Comparison of ENCODE assay signal across 8 mouse cellular contexts in genomic region chr15:68394749-68395148, GRCm38 (mm10).
DNase-seq lines count a peak whose midpoint lies in the region; ATAC-seq and TF ChIP-seq lines count a peak whose summit lies in the region.

No protein-coding gene starts in this region.

- H3K9me3 ChIP-seq in hindbrain, postnatal 0 days (ENCODE audit: low read length) = no peaks in the 10 kb centered on the region
- H3K9me3 ChIP-seq in hindbrain, embryonic 12.5 days (replicated peaks) = no peaks in the 10 kb centered on the region
- no peaks in the 10 kb centered on the region for H3K9me3 ChIP-seq in kidney, embryonic 14.5 days (ENCODE audit: control insufficient read depth, low read length)
- H3K9me3 ChIP-seq in forebrain, embryonic 10.5 days = no peaks in the 10 kb centered on the region

- no peak overlapping the region for H3K4me2 ChIP-seq in hindbrain, postnatal 0 days (ENCODE audit: low read depth, low read length)
- no peak overlapping the region for H3K4me2 ChIP-seq in hindbrain, embryonic 12.5 days (replicated peaks)
- H3K4me2 ChIP-seq in kidney, embryonic 14.5 days (replicated peaks; ENCODE audit: low read depth, low read length) = no peak overlapping the region

- no peak overlapping the region for H3K9ac ChIP-seq in hindbrain, postnatal 0 days (replicated peaks; ENCODE audit: low read length)
- no peak overlapping the region for H3K9ac ChIP-seq in hindbrain, embryonic 12.5 days
- no peak overlapping the region for H3K9ac ChIP-seq in kidney, embryonic 14.5 days (ENCODE audit: low read depth, low read length)

- no peaks in the 10 kb centered on the region for H3K79me2 ChIP-seq in C2C12 (ENCODE audit: control insufficient read depth, insufficient read depth)

- no peaks in the 10 kb centered on the region for H3K27me3 ChIP-seq in hindbrain, postnatal 0 days (ENCODE audit: insufficient read depth, low read length)
- no peaks in the 10 kb centered on the region for H3K27me3 ChIP-seq in hindbrain, embryonic 12.5 days
- no peaks in the 10 kb centered on the region for H3K27me3 ChIP-seq in C2C12 (ENCODE audit: control insufficient read depth, insufficient read depth, insufficient read length)
- no peaks in the 10 kb centered on the region for H3K27me3 ChIP-seq in kidney, embryonic 14.5 days (ENCODE audit: control insufficient read depth, insufficient read depth, low read length)
- H3K27me3 ChIP-seq in forebrain, embryonic 10.5 days (ENCODE audit: poor library complexity, severe bottlenecking) = no peaks in the 10 kb centered on the region

- H3K4me1 ChIP-seq in hindbrain, postnatal 0 days (ENCODE audit: insufficient read depth, low read length) = no peaks in the 10 kb centered on the region
- no peaks in the 10 kb centered on the region for H3K4me1 ChIP-seq in hindbrain, embryonic 12.5 days
- no peaks in the 10 kb centered on the region for H3K4me1 ChIP-seq in kidney, embryonic 14.5 days (ENCODE audit: control insufficient read depth, insufficient read depth, low read length)
- no peaks in the 10 kb centered on the region for H3K4me1 ChIP-seq in forebrain, embryonic 10.5 days

- no peak overlapping the region for H3ac ChIP-seq in C2C12 (ENCODE audit: control insufficient read depth, insufficient read length, low read depth)

- 0 out of 2 replicates have a peak, but pooled peaks have one; percentile 32 for ATAC-seq in hindbrain, postnatal 0 days
- ATAC-seq in hindbrain, embryonic 12.5 days (ENCODE audit: low FRiP score) = no peak; the same call in 1 of the 2 replicates
- ATAC-seq in kidney, embryonic 14.5 days (ENCODE audit: low FRiP score, low TSS enrichment) = peak; percentile 52; the same call in 1 of the 2 replicates
- peak; percentile 80 for ATAC-seq in megakaryocyte-erythroid progenitor cell, adult 5-6 weeks (replicated peaks; ENCODE audit: low FRiP score, low TSS enrichment, poor library complexity, severe bottlenecking)

- no peak overlapping the region for H3K27ac ChIP-seq in hindbrain, postnatal 0 days
- H3K27ac ChIP-seq in hindbrain, embryonic 12.5 days = no peak overlapping the region
- no peak overlapping the region for H3K27ac ChIP-seq in kidney, embryonic 14.5 days (ENCODE audit: low read depth, low read length)
- H3K27ac ChIP-seq in forebrain, embryonic 10.5 days = no peak overlapping the region

- H3K79me3 ChIP-seq in C2C12 (ENCODE audit: low read depth) = no peaks in the 10 kb centered on the region

- no peaks in the 10 kb centered on the region for H3K36me3 ChIP-seq in hindbrain, postnatal 0 days (ENCODE audit: insufficient read depth, low read length)
- no peaks in the 10 kb centered on the region for H3K36me3 ChIP-seq in hindbrain, embryonic 12.5 days
- H3K36me3 ChIP-seq in C2C12 (ENCODE audit: control insufficient read depth, insufficient read depth) = no peaks in the 10 kb centered on the region
- H3K36me3 ChIP-seq in kidney, embryonic 14.5 days (ENCODE audit: control insufficient read depth, insufficient read depth, low read length) = no peaks in the 10 kb centered on the region
- H3K36me3 ChIP-seq in forebrain, embryonic 10.5 days (replicated peaks) = no peaks in the 10 kb centered on the region

- WGBS in hindbrain, postnatal 0 days = 78% methylated on average over 1 of the region's 1 CpGs
- 84% methylated on average over 1 of the region's 1 CpGs for WGBS in hindbrain, embryonic 12.5 days
- WGBS in kidney, embryonic 14.5 days = 58% methylated on average over 1 of the region's 1 CpGs
- 88% methylated on average over 1 of the region's 1 CpGs for WGBS in forebrain, embryonic 10.5 days

- peak; percentile 52 for DNase-seq in hindbrain, postnatal 0 days (ENCODE audit: low spot score)
- peak; percentile 24 for DNase-seq in Muller cell, postnatal 12 days (ENCODE audit: inconsistent ontology term)
- no peak for DNase-seq in forebrain, embryonic 10.5 days (ENCODE audit: extremely low spot score, low spot score)
- DNase-seq in ovary, postnatal 36 days (ENCODE audit: low spot score) = no peak

- no peak overlapping the region for H3K4me3 ChIP-seq in hindbrain, postnatal 0 days (ENCODE audit: low read length)
- no peak overlapping the region for H3K4me3 ChIP-seq in hindbrain, embryonic 12.5 days
- no peak overlapping the region for H3K4me3 ChIP-seq in C2C12 (ENCODE audit: insufficient read depth, poor library complexity, severe bottlenecking)
- no peak overlapping the region for H3K4me3 ChIP-seq in kidney, embryonic 14.5 days (ENCODE audit: low read length)
- H3K4me3 ChIP-seq in forebrain, embryonic 10.5 days = no peak overlapping the region

- TF ChIP-seq CTCF in hindbrain, postnatal 0 days (IDR thresholded peaks at IDR 0.05; ENCODE audit: low read depth) = peak; percentile 76
- peak; percentile 8 for TF ChIP-seq CTCF in C2C12 (IDR thresholded peaks at IDR 0.05; ENCODE audit: control insufficient read depth, insufficient read depth, insufficient read length)

TF ChIP-seq in C2C12, 6 proteins besides CTCF, POLR2A, EP300 and RAD21:
- TF ChIP-seq FOSL1 (IDR thresholded peaks at IDR 0.05; ENCODE audit: insufficient read depth, low read length, poor library complexity, severe bottlenecking) (no peak), MYOD1 (IDR thresholded peaks at IDR 0.05; ENCODE audit: control insufficient read depth, insufficient read length, low read depth) (no peak), MYOG (IDR thresholded peaks at IDR 0.05; ENCODE audit: control insufficient read depth, extremely low read depth, insufficient read length) (no peak), MAX (IDR thresholded peaks at IDR 0.05) (no peak), USF1 (IDR thresholded peaks at IDR 0.05; ENCODE audit: low read depth) (peak; percentile 31), CEBPB (IDR thresholded peaks at IDR 0.05; ENCODE audit: low read depth) (no peak)

Comparison
In these comparisons a context has a peak if more than half of its experiments do, and no peak if none do; other contexts are left out.
1. DNase-seq: peak in hindbrain, postnatal 0 days (single experiment) and Muller cell, postnatal 12 days (single experiment); none in forebrain, embryonic 10.5 days (single experiment) and ovary, postnatal 36 days (single experiment).